Mouse (Mus musculus) megakaryocyte, embryonic 14.5 days (primary cell): ENCODE measurements around the gene Esyt2.

Source experiments
- FLI1 ChIP-seq: IDR thresholded peaks from 2 replicates; pipeline ENCODE4 v1.6.1; 2012; ENCODE audit warnings: low read length, inconsistent platforms, mixed read lengths
- GATA1 ChIP-seq: IDR thresholded peaks from 3 replicates; pipeline ENCODE4 v1.6.1; 2012; ENCODE audit warnings: mixed read lengths, low read length, inconsistent platforms, borderline replicate concordance

DNA sequence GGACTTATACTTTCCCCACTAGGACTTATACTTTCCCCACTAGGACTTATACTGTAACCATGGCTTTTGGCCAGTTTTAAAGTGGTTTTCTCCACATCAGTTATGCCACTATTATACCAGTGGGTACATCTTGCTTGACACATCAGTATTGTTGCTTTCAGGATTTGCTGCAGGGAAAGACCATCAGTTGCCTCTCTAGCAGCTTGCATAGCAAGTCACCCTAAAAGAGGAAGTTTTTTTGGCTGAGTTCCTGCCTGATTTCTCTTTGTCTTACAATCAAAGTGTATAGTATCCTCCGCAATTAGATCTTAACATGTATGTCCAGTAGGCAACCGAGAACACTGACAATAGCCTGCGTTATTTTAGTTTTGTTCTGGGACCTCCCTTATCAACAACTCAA lies 155.1 kb downstream of the Esyt2 start:
- TF ChIP-seq GATA1, result no peak
- no peak for TF ChIP-seq FLI1
